Mouse (Mus musculus): ENCODE results near the gene Tspan31. TPM values are rescaled to one million over a fixed set of nuclear protein-coding genes. Genes with fewer than 3 reads are reported as not detected.

The Tspan31 gene
- polyA plus RNA-seq, 1 experiment from 2014 or later: 110 TPM

- no peak overlapping the region for H3K4me2 ChIP-seq (ENCODE audit: low read length)
- H3K9me3 ChIP-seq (replicated peaks; ENCODE audit: control insufficient read depth, low read length, poor library complexity, severe bottlenecking): no peaks in the 10 kb centered on the region
- no peaks in the 10 kb centered on the region for H3K27me3 ChIP-seq (ENCODE audit: control insufficient read depth, insufficient read depth, low read depth, low read length)
- H3K4me3 ChIP-seq (ENCODE audit: low read depth, low read length): no peak overlapping the region
- H3K4me1 ChIP-seq (ENCODE audit: control insufficient read depth, insufficient read depth, low read length): no peaks in the 10 kb centered on the region
- 86% methylated on average over 15 of the region's 16 CpGs for WGBS
- no peak overlapping the region for H3K9ac ChIP-seq (ENCODE audit: low read depth, low read length)
- ATAC-seq: no peak
- H3K36me3 ChIP-seq (ENCODE audit: control insufficient read depth, insufficient read depth, low read length): peaks cover 9% of the 10 kb centered on the region; the same call in 1 of the 2 replicates
- H3K27ac ChIP-seq (ENCODE audit: low read length): no peak overlapping the region
These were observed 51.6 kb downstream of the Tspan31 start for GRCm38 (mm10) chr10:127018422-127018821.

Other genes starting within 250 kb of the Tspan31 start
- 13.4 and 15.6 TPM in 2 replicates for gene Atp23, start 168.9 kb downstream of the Tspan31 start, polyA plus RNA-seq (2015; fragmentation: Nextera tagmentation; extraction: Ambion mirVana)
- 12.0 and 13.5 TPM in 2 replicates for gene Ctdsp2, start 91.5 kb downstream of the Tspan31 start, polyA plus RNA-seq (2015; fragmentation: Nextera tagmentation; extraction: Ambion mirVana)
- 1.7 and 2.8 TPM in 2 replicates for gene Avil, start 69.6 kb downstream of the Tspan31 start, polyA plus RNA-seq (2015; fragmentation: Nextera tagmentation; extraction: Ambion mirVana)
- 61.4 and 67.7 TPM in 2 replicates for gene Tsfm, start 39.4 kb downstream of the Tspan31 start, polyA plus RNA-seq (2015; fragmentation: Nextera tagmentation; extraction: Ambion mirVana)
- 20.1 TPM in 2 replicates for gene Mettl1, start 28.9 kb downstream of the Tspan31 start, polyA plus RNA-seq (2015; fragmentation: Nextera tagmentation; extraction: Ambion mirVana)
- gene Eef1akmt3, start 28.8 kb downstream of the Tspan31 start, polyA plus RNA-seq (2015; fragmentation: Nextera tagmentation; extraction: Ambion mirVana): 0.21 and 0.22 TPM in 2 replicates
- gene Cyp27b1, start 22.0 kb downstream of the Tspan31 start, polyA plus RNA-seq (2015; fragmentation: Nextera tagmentation; extraction: Ambion mirVana): 0.08 and 0.14 TPM in 2 replicates
- 5.6 and 6.3 TPM in 2 replicates for gene March9, start 10.1 kb downstream of the Tspan31 start, polyA plus RNA-seq (2015; fragmentation: Nextera tagmentation; extraction: Ambion mirVana)
- gene Cdk4, start 6.7 kb downstream of the Tspan31 start, polyA plus RNA-seq (2015; fragmentation: Nextera tagmentation; extraction: Ambion mirVana): 646 and 776 TPM in 2 replicates
- gene Agap2, start 5.0 kb upstream of the Tspan31 start, polyA plus RNA-seq (2015; fragmentation: Nextera tagmentation; extraction: Ambion mirVana): 5.1 and 5.3 TPM in 2 replicates
- 132 and 138 TPM in 2 replicates for gene Os9, start 50.9 kb upstream of the Tspan31 start, polyA plus RNA-seq (2015; fragmentation: Nextera tagmentation; extraction: Ambion mirVana)
- 60.7 and 71.7 TPM in 2 replicates for gene B4galnt1, start 95.0 kb upstream of the Tspan31 start, polyA plus RNA-seq (2015; fragmentation: Nextera tagmentation; extraction: Ambion mirVana)
- 1.1 and 1.2 TPM in 2 replicates for gene Slc26a10, start 110.4 kb upstream of the Tspan31 start, polyA plus RNA-seq (2015; fragmentation: Nextera tagmentation; extraction: Ambion mirVana)
- 19.6 and 20.2 TPM in 2 replicates for gene Arhgef25, start 119.8 kb upstream of the Tspan31 start, polyA plus RNA-seq (2015; fragmentation: Nextera tagmentation; extraction: Ambion mirVana)
- 254 and 255 TPM in 2 replicates for gene Dtx3, start 125.5 kb upstream of the Tspan31 start, polyA plus RNA-seq (2015; fragmentation: Nextera tagmentation; extraction: Ambion mirVana)
- 16.9 and 18.4 TPM in 2 replicates for gene Pip4k2c, start 141.3 kb upstream of the Tspan31 start, polyA plus RNA-seq (2015; fragmentation: Nextera tagmentation; extraction: Ambion mirVana)
- gene Kif5a, start 193.1 kb upstream of the Tspan31 start, polyA plus RNA-seq (2015; fragmentation: Nextera tagmentation; extraction: Ambion mirVana): 113 and 120 TPM in 2 replicates
- gene Dctn2, start 196.1 kb upstream of the Tspan31 start, polyA plus RNA-seq (2015; fragmentation: Nextera tagmentation; extraction: Ambion mirVana): 332 and 345 TPM in 2 replicates
- 12.6 and 15.3 TPM in 2 replicates for gene Mbd6, start 218.8 kb upstream of the Tspan31 start, polyA plus RNA-seq (2015; fragmentation: Nextera tagmentation; extraction: Ambion mirVana)
- 123 and 128 TPM in 2 replicates for gene Mars, start 241.5 kb upstream of the Tspan31 start, polyA plus RNA-seq (2015; fragmentation: Nextera tagmentation; extraction: Ambion mirVana)